Comparison of ENCODE assay signal across 8 mouse cellular contexts in the genomic region with DNA sequence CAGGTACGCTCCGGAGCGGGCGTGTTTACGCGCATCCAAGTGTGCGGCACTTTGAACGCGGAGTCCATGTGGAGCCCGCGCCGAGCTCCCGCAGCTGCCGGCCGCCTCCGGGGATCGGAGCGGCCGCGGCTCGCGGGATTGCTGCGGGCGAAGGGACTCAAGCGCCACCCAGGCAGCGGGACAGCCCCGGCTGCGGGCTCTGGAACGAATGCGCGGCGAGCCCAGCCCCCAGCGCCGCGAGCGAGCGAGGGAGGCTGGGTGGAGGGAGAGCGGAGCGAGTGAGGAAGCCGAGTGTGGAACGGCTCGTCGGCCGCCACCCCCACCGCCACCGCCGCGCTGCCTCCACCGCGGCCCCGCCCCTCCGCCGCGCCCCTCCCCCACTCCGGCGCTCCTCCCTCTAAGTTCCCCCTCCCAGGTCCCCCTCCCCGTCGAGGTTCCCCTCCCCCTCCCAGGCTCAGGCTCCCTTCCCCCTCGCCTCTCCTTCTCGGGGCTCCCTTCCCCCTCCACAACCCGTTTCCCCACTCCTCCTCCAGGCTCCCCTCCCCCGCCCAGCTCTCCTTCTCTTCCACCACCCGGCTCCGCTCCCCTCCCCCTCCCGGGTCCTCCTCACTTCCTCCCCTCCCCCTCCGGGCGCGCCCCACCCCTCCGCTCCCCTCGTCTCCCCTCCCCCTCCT. TPM values are rescaled to one million over a fixed set of nuclear protein-coding genes. Genes with fewer than 3 reads are reported as not detected.
A peak's percentile ranks its signal among the peaks of the same experiment; 100 is the strongest.
DNase-seq lines count a peak whose midpoint lies in the region; ATAC-seq and TF ChIP-seq lines count a peak whose summit lies in the region.

No protein-coding gene starts in this region.

- DNase-seq in G1E (ENCODE audit: low spot score) = peak; percentile 91
- DNase-seq in cerebellum, adult 11-12 months = peak; percentile 84
- peak; percentile 95 for DNase-seq in forebrain, postnatal 0 days
- DNase-seq in hindbrain, embryonic 10.5 days (ENCODE audit: low spot score) = peak; percentile 94
- peak; percentile 89 to 92 for DNase-seq in layer of hippocampus, postnatal 10 days (ENCODE audit: low spot score in 2 of 2)
- DNase-seq in lung, postnatal 0 days (ENCODE audit: low spot score) = peak; percentile 95
- DNase-seq in ovary, postnatal 10 days (ENCODE audit: low spot score) = peak; percentile 69
- DNase-seq in thymus, postnatal 0 days (ENCODE audit: low spot score) = peak; percentile 94

- peaks cover 48% of the 10 kb centered on the region for H3K4me1 ChIP-seq in G1E (ENCODE audit: insufficient read depth, low read depth, low read length)
- H3K4me1 ChIP-seq in forebrain, postnatal 0 days (ENCODE audit: insufficient read depth) = peaks cover 16% of the 10 kb centered on the region
- H3K4me1 ChIP-seq in hindbrain, embryonic 10.5 days (replicated peaks) = peaks cover 32% of the 10 kb centered on the region
- peaks cover 10% of the 10 kb centered on the region; the same call in 1 of the 2 replicates for H3K4me1 ChIP-seq in lung, postnatal 0 days (ENCODE audit: insufficient read depth, low read depth, low read length)

- no peaks in the 10 kb centered on the region for H3K27me3 ChIP-seq in G1E (ENCODE audit: insufficient read depth, low read length)
- H3K27me3 ChIP-seq in forebrain, postnatal 0 days (ENCODE audit: insufficient read depth, low read length) = no peaks in the 10 kb centered on the region
- no peaks in the 10 kb centered on the region for H3K27me3 ChIP-seq in hindbrain, embryonic 10.5 days (ENCODE audit: insufficient read depth, poor library complexity, severe bottlenecking)
- no peaks in the 10 kb centered on the region for H3K27me3 ChIP-seq in lung, postnatal 0 days (replicated peaks; ENCODE audit: insufficient read depth, low read length)

- peak overlapping the region; percentile 92 for H3K4me3 ChIP-seq in G1E (ENCODE audit: low read depth, low read length)
- H3K4me3 ChIP-seq in forebrain, postnatal 0 days (ENCODE audit: low read depth, low read length) = peak overlapping the region; percentile 94
- peak overlapping the region; percentile 90 for H3K4me3 ChIP-seq in hindbrain, embryonic 10.5 days
- H3K4me3 ChIP-seq in lung, postnatal 0 days (ENCODE audit: low read depth, low read length) = peak overlapping the region; percentile 99

- WGBS in forebrain, postnatal 0 days = under 1% methylated on average over 53 of the region's 70 CpGs
- 1% methylated on average over 60 of the region's 70 CpGs for WGBS in hindbrain, embryonic 10.5 days
- under 1% methylated on average over 32 of the region's 70 CpGs for WGBS in lung, postnatal 0 days

- H3K27ac ChIP-seq in forebrain, postnatal 0 days (ENCODE audit: low read depth, low read length) = peak overlapping the region; percentile 99
- H3K27ac ChIP-seq in hindbrain, embryonic 10.5 days = peak overlapping the region; percentile 100
- peak overlapping the region; percentile 97 for H3K27ac ChIP-seq in lung, postnatal 0 days (ENCODE audit: low read length)

- H3K9ac ChIP-seq in forebrain, postnatal 0 days = peak overlapping the region; percentile 88
- H3K9ac ChIP-seq in lung, postnatal 0 days (replicated peaks; ENCODE audit: low read depth) = peak overlapping the region; percentile 71

- H3K9me3 ChIP-seq in G1E (replicated peaks) = no peaks in the 10 kb centered on the region
- no peaks in the 10 kb centered on the region for H3K9me3 ChIP-seq in forebrain, postnatal 0 days (ENCODE audit: low read length)
- H3K9me3 ChIP-seq in hindbrain, embryonic 10.5 days = no peaks in the 10 kb centered on the region
- no peaks in the 10 kb centered on the region for H3K9me3 ChIP-seq in lung, postnatal 0 days (ENCODE audit: low read length)

- no peak for TF ChIP-seq EP300 in lung, postnatal 0 days (IDR thresholded peaks at IDR 0.05)

- peak overlapping the region; percentile 74 for H3K4me2 ChIP-seq in forebrain, postnatal 0 days (ENCODE audit: low read depth)
- peak overlapping the region; percentile 85 for H3K4me2 ChIP-seq in lung, postnatal 0 days (replicated peaks; ENCODE audit: low read depth, low read length)

- H3K36me3 ChIP-seq in G1E (replicated peaks) = peaks cover 14% of the 10 kb centered on the region
- no peaks in the 10 kb centered on the region for H3K36me3 ChIP-seq in forebrain, postnatal 0 days (ENCODE audit: insufficient read depth)
- H3K36me3 ChIP-seq in hindbrain, embryonic 10.5 days = peaks cover 9% of the 10 kb centered on the region
- H3K36me3 ChIP-seq in lung, postnatal 0 days (ENCODE audit: insufficient read depth, low read length) = no peaks in the 10 kb centered on the region

- TF ChIP-seq CTCF in G1E (IDR thresholded peaks at IDR 0.05; ENCODE audit: low read depth, low read length) = no peak
- no peak for TF ChIP-seq CTCF in forebrain, postnatal 0 days (IDR thresholded peaks at IDR 0.05; ENCODE audit: low read depth)
- TF ChIP-seq CTCF in lung, postnatal 0 days (IDR thresholded peaks at IDR 0.05) = no peak

- peak; percentile 54 for ATAC-seq in G1E (ENCODE audit: extremely low read depth, insufficient number of reproducible peaks, low FRiP score, poor library complexity, severe bottlenecking)
- ATAC-seq in forebrain, postnatal 0 days = peak; percentile 90
- peak; percentile 86 for ATAC-seq in lung, postnatal 0 days

RNA-seq across cellular contexts. Expression of a gene that starts 0.4 kb away (rescaled TPM):
- total RNA-seq in G1E (2014; fragmentation: Nextera tagmentation) (77.4 and 95.8 TPM in 2 replicates), G1E (2017) (46.0 and 53.5 TPM in 2 replicates)
- 20.3 and 25.9 TPM in 2 replicates for polyA plus RNA-seq in G1E (2012)
- 35.3 and 44.9 TPM in 2 replicates for total RNA-seq in forebrain, postnatal 0 days (2014; rRNA removed)
- polyA plus RNA-seq in forebrain, postnatal 0 days (2015; fragmentation: Nextera tagmentation; extraction: Ambion mirVana) = 5.2 and 7.5 TPM in 2 replicates
- polyA plus RNA-seq in hindbrain, embryonic 10.5 days (2016; fragmentation: Nextera tagmentation; extraction: Ambion mirVana) = 19.7 and 26.5 TPM in 2 replicates
- 100 to 1,000 TPM; 103 to 111 TPM for total RNA-seq in layer of hippocampus, postnatal 10 days (2021)
- polyA plus RNA-seq in lung, postnatal 0 days (2015; fragmentation: Nextera tagmentation; extraction: Ambion mirVana) = 9.6 and 16.2 TPM in 2 replicates
- 27.0 and 30.6 TPM in 2 replicates for polyA plus RNA-seq in thymus, postnatal 0 days (2015; fragmentation: Nextera tagmentation; extraction: Ambion mirVana)

Comparison
In these comparisons a context has a peak if more than half of its experiments do, and no peak if none do; other contexts are left out.
1. Peak in every context shown above with its lines: DNase-seq, ATAC-seq, H3K4me3 ChIP-seq and H3K27ac ChIP-seq.